Mouse (Mus musculus) thymus, postnatal 0 days (tissue): ENCODE data around the gene Mgat2. TPM values are rescaled to one million over a fixed set of nuclear protein-coding genes. Genes with fewer than 3 reads are reported as not detected.
A peak's percentile ranks its signal among the peaks of the same experiment; 100 is the strongest.
"Not testable (repeated sequence)": the region's sequence is repeated elsewhere in the genome, so short reads cannot be mapped to it uniquely, and the experiment has no call there.

Experiments
- DNase-seq: peaks from one replicate; pipeline ENCODE4 v3.0.0-alpha.2; 2015; ENCODE audit warnings: low spot score
- polyA plus RNA-seq: library from polyadenylated mRNA; unstranded; fragments of >200 nt; fragmentation: Nextera tagmentation; extraction: Ambion mirVana; gene quantifications from 2 replicates; pipeline ENCODE4 v1.2.1, GENCODE M21; 2015

Gene Mgat2
- polyA plus RNA-seq = 54.3 and 63.3 TPM in 2 replicates

GRCm38 (mm10) chr12:69183583-69184308 is at the start of gene Mgat2, which contains the start of gene Rpl36al:
TSS of gene Mgat2 (plus strand) at chr12:69184157.
TSS of gene Rpl36al (minus strand) at chr12:69184083.
- DNase-seq = peak; percentile 97

DNA sequence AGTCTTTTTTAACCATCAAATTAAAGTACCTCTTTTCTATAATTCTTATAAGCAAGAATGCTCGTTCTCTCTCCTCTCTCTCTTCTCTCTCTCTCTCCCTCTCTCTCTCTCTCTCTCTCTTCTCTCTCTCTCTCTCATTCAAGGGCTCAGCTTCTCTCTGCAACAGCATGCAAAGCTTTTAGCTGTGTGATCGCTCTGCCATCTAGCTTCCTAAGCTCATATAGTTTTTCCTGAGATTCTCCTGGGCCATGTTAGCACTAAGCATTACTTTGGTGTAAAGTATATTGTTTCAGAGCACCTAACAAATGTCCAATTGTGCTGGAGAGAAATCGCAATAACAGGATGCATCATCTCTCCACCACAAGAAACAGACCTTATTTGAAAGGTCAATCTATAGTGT is 44.8 kb upstream of the Mgat2 start:
- DNase-seq = no peak

DNA sequence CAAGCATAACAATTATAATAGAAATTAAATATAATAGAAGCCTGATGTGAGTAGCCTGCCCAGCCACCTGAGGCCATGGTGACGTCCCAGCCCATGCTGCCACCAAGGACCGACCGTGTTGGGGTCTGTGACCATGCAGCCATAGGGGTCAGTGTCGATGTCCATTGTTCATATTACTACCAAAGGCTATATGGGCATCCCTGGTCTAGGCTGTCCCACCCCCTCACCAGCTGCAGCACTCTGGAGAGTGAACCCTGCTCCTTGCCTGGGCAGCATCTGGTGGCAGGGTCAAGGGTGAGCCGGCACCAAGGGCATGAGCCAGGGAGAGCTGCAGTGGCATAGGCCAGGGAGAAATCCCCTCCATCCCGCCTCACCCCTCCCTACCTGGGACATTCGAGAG is 44.1 kb upstream of the Mgat2 start:
- DNase-seq = no peak

DNA sequence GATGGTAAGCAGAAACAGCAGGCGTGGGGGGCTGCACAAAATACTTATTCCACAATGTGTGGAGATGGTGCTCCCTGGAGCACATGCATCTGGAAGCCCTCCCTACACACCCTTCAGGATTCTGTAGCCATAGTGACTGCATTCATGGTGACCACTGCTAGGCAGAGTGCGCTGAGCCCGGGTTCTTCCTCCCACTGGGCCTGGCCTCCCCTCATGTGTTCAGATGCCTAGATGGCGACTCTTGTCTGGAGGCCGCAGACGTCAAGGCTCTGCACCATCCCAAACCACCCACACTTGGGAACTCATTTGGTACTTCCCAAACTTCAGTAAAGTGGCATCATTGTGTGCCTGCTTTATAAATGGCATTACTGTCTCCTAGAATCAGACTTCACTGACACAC is 40.5 kb upstream of the Mgat2 start:
- no peak for DNase-seq

- no peak for DNase-seq
Observed at GRCm38 (mm10) chr12:69147166-69147735, 36.7 kb upstream of the Mgat2 start.

DNA sequence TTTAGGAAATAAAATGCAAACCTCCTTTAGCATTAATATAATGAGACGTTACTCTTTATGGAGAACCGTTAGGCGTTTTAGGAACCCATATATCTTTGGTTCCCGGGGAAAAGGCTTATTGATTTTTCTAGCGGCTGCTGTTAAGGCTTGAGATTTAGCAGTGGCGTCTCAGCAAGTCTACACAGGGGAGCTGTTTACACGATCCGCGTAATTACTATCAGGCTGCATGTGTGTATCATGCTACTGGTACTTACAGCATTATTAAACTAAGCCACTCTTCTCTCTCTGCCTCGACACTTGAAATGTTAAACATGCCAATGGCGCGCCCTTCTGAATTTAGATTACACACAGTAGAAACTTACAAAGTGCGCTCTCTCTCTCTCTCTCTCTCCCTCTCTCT is 33.9 kb upstream of the Mgat2 start:
- DNase-seq = no peak

GRCm38 (mm10) chr12:69155923-69156322 is 28.0 kb upstream of the Mgat2 start:
- no peak for DNase-seq

- DNase-seq = no peak
Observed at GRCm38 (mm10) chr12:69156436-69156835, 27.5 kb upstream of the Mgat2 start.

DNA sequence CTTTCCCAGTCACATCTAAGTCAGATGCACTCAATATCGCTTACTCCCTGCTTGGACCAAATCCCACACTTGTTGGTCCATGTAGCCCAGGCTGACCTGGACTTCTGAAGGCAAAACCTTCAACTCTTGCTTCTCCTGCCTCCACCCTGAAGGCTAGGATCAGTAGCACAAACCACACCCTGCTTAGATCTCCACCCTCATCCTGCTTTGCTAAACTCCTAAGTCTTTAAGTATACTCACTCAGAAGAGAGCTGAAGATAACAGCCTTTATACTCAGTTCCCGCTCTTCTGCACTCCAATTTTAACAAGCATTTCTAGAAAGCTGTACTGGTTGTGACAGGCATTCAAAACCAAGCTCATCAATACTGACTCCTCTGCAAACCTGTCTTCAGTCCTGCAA is 26.9 kb upstream of the Mgat2 start:
- DNase-seq = no peak

GRCm38 (mm10) chr12:69158366-69158764 is 25.6 kb upstream of the Mgat2 start:
- DNase-seq = no peak

DNA sequence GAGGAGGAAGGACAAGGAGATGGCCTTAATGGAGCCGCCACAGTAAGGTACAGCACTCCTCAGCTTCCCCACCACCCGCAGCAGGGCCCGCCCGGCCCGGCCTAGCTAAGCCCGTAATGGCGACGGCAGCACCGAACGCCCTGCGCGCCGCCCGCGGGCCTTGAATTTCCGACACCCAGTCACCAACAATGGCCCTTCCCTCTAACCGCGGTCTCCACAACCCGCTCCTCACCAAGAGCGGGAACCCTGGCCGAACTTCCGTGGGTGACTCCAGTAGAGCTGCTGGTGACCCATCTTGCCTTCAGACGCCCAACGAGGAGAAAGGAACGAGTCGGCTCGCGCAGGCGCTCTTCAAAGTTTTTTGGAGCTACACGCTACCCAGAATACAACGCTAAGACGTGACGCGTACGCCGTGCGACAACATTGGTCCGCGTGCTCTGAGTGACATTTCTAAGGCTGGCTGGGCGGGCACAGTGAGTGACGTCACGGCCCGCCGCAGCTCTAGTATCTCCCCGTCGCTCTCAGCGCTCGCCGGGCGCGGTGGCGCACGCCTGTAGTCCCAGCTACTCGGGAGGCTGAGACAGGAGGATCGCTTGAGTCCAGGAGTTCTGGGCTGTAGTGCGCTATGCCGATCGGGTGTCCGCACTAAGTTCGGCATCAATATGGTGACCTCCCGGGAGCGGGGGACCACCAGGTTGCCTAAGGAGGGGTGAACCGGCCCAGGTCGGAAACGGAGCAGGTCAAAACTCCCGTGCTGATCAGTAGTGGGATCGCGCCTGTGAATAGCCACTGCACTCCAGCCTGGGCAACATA is 25.0 kb upstream of the Mgat2 start, which contains the start of gene Rps29:
Gene Rps29 (minus strand): TSS at position 422 of the 813 bp plus-strand sequence.
- peak; percentile 100 for DNase-seq

- peak; percentile 89 for DNase-seq
Observed at GRCm38 (mm10) chr12:69159578-69159940, 24.4 kb upstream of the Mgat2 start.

DNA sequence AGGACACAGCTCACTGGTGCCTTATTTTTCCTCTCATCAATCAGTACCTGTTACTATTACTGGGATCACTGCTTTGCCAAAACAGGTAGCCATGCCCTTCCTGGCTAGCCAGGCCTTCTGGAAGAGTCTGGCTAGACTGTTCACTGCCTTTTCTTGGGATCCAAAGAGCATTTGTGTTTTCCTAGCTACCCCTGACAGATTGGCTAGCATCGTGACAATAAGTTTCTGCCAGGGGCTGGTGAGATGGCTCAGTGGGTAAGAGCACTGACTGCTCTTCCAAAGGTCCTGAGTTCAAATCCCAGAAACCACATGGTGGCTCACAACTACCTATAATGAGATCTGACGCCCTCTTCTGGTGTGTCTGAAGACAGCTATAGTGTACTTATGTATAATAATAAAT is 23.3 kb upstream of the Mgat2 start:
- DNase-seq = not testable (repeated sequence)

GRCm38 (mm10) chr12:69163586-69163985 is 20.4 kb upstream of the Mgat2 start:
- DNase-seq = not testable (repeated sequence)

DNA sequence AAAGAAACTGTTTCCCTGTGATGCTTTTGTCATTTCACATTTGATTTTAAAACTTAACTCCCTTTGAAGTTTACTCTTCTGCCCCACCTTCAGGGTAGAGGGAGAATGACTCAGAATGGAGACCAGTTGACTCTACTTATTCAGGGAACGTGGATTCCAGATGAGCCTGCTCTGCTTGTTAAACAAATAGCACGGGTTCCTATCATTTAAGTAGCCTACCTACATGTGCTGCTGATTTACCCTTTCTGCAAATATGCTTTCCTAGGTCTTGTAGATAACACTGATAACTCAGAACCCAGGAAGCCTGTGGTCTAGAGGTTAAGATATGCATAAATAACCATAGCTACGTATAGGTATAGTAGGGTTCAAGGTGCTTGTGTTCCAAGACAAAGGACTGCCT is 19.1 kb upstream of the Mgat2 start:
- peak; percentile 21 for DNase-seq

GRCm38 (mm10) chr12:69166861-69167581 is 16.9 kb upstream of the Mgat2 start:
- DNase-seq = not testable (repeated sequence)

DNA sequence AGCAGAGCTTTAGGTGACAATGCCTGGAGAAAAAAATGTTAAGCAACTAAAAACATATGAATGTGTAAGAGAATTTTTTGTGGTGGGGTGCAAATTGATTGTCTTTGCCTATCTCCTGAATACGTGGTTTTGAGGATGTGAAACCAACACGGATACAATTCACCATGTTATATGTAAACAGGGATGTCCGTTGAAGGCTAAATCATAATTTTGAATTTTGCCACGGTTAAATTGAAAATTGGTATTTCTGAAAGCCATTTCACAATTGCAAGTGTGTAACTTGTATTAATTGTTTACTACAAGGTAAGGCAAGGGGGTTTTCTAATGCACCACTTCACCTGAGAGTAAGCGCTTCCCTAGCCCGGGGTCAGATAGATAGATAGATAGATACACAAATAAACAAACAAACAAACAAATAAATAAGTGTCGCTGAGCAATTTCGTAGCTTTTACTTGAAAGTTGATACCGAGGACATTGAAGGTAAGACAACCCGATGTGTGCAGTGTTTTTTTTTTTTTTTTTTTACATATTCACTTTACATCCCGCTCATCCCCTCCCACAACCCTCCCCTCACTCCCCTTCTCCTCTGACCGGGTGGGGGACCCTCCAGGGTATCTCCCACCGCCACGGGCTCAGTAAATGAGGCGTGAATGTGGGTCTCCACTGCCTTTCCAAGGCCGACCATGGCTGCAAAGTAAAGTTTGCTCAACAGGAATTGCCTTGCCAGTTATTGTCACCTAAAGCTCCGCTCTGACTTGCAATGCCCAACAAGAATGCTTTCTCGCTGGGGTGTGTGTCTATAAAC is 16.1 kb upstream of the Mgat2 start:
- no peak for DNase-seq

DNA sequence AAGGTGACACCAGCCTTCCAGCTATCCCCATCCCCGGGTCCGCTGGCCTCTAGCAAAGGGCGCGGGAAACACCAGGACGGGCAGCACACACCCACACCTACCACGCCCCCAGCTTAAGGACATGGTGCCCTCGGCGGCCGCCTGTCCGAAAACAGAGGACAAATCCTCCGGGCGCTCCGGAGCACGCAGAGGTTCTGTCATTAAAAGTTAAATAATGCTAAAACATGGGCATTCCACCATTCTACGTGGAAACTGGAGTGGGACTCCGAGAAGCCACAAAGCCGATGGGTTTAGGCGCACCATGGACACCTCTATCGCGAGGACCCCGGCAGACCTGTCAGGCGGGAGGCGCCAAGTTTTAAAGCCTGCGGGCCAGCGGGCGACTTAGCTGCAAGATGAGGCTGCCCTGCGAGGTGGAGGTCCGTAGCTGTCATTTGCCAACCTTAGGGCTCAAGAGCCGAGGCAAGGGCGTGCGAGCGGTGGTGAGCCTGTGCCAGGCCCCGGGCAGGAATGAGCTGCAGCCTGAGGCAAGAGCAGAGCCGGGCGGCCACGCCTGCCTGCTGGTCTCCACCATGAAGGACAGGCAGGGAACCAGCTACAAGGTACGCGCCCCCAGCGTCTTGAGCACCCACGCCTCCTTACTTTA is 15.4 kb upstream of the Mgat2 start, which contains the start of gene Lrr1:
Gene Lrr1 (plus strand): TSS at position 354 of the 646 bp plus-strand sequence.
- peak; percentile 85 for DNase-seq

- no peak for DNase-seq
Observed at GRCm38 (mm10) chr12:69171307-69171706, 12.7 kb upstream of the Mgat2 start.

DNA sequence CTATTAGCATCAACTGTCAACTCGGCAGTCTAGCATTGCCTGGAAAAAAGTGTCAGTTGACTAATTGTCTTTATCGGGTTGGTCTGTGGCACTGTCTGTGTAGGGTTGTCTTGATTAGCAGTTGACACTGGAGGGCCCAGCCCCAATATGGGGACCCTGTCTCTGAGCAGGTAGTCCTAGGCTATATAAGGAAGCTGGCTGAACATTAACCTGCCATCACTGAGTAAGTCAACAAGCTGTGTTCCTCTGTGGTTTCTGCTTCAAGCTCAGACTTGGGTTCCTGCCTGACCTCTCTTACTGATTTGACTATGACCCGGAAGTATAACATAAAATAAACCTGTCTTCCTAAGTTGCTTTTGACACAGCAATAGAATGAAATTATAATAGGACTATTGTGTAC is 8.0 kb upstream of the Mgat2 start:
- no peak for DNase-seq
